Mouse (Mus musculus): Measurements from ENCODE around the gene Vmn2r89.
"Not testable (repeated sequence)": the region's sequence is repeated elsewhere in the genome, so short reads cannot be mapped to it uniquely, and the experiment has no call there.

Gene Vmn2r89

DNA sequence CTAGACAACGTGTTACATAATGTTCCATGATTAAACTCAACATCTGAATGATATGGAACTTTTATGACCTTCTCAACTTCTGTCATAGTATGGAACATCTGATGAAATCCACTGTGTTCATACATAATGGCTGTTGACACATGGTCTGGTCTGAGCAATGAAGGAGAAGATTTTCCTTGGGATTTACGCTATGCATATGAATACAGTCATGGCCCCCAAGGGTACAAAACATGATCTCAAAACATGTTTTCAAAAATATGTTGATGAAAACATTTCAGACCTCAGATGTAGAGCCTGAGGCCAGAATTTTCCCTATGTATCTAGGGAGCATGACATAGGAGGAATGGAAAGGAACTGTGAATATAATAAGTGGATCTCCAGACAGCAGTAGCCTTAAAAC, at the start of gene Vmn2r89:
Gene Vmn2r89 (plus strand): TSS at position 301 of the 400 bp plus-strand sequence.
- not testable (repeated sequence) for DNase-seq (ENCODE audit: low read depth, low spot score)

DNA sequence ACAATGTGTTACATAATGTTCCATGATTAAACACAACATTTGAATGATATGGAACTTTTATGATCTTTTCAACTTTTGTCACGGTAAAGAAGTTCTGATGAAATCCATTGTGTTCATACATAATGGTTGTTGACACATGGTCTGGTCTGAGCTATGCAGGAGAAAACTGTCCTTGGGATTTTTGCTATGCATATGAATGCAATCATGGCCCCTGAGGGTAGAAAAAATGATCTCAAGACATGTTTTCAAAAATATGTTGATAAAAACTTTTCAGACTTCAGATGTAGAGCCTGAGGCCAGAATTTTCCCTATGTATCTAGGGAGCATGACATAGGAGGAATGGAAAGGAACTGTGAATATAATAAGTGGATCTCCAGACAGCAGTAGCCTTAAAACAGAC, 41.1 kb upstream of the Vmn2r89 start, which contains the start of gene Vmn2r88:
Gene Vmn2r88 (plus strand): TSS at position 301 of the 400 bp plus-strand sequence.
- no peak for DNase-seq (ENCODE audit: low read depth, low spot score)

DNA sequence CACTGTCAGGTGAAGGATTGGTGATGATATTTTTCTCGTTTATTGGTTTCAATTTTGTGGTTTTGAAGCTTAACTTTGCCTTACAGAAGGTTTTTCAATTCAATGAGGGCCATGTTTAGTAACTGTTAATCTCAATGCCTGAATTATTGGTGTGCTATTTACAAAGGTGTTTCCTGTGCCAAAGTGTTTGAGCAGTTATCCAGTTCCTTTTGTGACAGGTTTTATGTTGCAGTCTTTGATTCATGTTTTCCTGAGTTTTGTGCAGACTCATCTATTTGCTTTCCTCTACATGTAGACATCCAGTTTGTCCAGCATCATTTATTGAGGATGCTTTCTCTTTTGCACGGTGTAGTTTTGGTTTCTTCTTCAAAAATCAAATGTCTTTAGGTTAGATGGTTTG, 27.8 kb upstream of the Vmn2r89 start:
- no peak for DNase-seq (ENCODE audit: low read depth, low spot score)

DNA sequence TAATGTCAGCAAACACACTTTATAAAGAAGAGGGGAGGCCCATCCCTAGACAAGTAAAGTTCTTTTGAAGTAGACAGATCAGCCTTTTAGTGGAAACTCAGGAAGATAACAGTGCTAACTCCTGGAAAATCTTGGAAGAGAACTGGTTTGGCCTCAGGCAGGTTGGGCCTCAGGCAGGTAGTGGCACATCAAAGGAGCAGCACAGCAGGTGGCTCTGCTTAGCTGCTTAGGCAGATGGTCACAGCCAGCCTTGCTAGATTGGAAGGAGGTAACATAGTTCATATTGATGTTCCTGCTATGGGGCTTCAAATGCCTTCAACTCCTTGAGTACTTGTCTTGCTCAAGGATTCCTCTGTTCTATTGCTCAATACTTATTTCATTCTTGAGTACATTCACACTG, 21.5 kb upstream of the Vmn2r89 start:
- not testable (repeated sequence) for DNase-seq (ENCODE audit: low read depth, low spot score)

DNA sequence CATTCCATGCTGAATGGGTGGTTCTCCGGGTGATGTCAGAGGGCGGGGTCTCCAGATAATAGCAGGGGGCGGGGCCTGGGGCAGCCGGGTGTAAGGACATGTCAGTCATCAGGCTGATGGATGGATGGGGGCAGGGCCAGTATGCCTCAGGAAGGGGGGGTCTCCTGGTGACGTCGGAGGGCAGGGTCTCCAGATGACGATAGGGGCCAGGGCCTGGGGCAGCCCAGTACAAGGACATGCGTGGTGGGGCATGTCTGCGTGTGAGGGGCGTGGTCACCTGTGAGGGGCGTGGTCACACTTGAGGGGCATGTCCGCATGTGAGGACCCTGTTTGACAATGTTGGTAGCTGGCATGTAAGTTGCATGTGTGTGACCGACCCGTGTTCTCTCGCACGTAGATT, 17.1 kb upstream of the Vmn2r89 start:
- DNase-seq (ENCODE audit: low read depth, low spot score), result no peak

DNA sequence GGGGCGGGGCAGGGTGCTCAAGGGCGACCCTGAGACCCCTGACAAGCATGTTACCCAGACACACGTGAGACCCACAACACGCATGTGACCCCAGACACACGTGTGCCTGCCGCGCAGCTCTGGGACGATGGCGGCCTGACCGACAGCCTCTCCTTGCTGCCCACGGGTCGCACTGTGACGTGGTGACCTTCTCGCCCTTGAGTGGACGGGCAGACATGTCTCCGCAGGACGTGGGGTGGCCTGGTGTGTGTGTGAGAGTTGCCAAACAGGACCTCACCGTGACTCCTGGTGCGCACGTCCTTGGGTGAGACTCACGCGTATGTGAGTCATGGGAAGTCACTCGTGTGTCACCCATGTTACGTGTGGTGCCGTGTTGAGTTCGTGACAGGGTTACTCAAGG, 16.6 kb upstream of the Vmn2r89 start:
- DNase-seq (ENCODE audit: low read depth, low spot score), result no peak

DNA sequence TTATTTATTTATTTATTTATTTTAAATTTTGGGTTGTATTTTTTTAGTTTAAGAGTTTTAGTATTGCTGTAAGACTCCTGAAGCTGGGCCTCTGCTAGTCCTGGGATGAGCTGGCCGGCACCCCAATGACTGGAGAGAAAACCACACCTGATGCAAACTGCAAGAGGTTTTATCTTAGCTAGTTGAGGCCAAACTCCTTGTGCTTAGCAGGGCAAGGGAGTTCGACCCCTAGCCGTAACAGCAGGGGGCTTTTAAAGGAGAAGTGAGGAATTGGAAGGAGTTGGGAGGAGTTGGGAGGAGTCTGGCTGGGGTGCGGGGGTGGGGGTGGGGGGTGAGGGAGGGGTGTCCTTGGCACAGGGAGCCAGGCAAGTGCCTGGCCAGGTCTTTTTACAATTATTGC, 12.7 kb upstream of the Vmn2r89 start:
- DNase-seq (ENCODE audit: low read depth, low spot score), result no peak

DNA sequence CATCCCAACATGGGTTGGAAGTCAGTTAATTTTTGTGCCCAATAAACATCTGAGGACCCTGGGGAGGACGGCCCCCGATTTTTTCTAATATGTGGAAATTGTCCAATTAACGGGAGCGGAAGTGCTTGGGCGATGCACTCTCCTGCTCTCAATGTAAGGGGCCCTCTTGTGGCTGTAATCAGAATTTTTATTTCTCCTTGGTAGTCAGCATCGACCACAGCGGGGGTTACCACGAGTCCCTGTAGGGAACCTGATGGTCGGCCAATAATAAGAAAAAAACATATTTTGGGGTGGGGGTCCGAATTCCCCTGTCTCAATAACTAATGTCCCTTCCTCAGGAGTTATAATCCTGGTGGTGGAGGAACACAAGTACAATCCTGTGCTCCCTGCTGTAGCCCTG, 28.6 kb downstream of the Vmn2r89 start:
- DNase-seq (ENCODE audit: low read depth, low spot score), result not testable (repeated sequence)

DNA sequence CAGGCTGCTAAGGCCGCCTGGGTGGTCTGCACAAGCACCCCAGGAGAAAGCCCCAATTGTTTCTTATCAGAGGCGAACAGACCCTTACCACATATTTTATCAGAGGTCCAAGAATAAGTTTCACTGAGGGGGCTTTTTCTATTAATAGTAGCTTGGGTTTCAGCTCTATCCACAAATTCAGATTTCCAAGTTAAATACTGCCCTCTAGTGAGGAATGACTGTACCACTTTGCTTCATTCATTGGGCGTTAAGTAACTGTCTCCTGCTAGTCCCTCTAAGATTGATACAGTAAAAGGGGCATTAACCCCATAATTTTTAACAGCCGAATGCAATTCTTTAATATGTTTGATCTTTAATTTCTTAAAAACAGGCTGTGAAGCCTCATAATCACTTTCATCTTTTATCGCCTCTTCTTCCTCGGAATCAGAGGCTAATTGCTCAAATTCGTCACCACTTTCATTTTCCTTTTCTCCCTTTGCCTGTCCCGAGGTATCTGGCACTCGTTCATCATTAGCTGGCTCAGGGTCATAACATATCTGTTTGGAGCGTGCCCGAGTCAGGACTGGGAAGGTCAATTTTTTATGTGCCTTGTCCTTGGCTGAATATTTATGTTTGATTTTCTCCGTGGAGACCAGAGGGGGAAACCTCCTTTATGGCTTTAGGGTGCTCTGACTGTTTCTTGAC, 29.8 kb downstream of the Vmn2r89 start:
- DNase-seq (ENCODE audit: low read depth, low spot score), result not testable (repeated sequence)

DNA sequence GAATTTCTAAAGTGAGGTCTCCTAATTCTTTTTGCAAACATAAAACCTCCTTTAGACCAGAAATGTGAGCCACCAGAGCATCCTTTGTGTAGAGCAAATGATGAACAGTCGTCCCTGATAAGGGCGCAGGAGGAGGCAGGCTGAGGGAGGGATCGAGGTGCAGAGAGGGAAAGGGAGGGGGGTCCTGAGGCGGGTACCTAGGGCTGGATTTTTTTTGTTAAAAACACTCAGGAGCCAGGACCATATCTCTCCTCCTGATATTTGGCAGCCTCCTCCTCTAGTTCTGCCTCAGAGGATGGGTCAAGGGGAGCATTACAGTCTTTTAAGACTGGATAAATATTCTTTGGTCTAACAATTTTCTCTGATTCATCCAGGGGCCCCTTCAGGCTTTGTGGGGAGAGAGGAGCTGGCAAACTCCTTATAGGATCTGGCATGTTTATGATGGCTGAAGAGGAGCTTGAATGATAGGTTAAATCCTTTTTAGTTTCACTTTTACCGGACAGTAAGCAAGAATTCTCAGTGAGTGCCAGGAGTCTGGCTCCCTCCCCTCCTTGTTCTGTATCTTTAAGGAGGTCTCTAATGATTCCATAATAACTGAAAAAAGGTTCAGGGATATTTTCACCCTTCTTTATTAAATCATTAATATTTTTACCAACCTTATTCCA, 30.5 kb downstream of the Vmn2r89 start:
- no peak for DNase-seq (ENCODE audit: low read depth, low spot score)

DNA sequence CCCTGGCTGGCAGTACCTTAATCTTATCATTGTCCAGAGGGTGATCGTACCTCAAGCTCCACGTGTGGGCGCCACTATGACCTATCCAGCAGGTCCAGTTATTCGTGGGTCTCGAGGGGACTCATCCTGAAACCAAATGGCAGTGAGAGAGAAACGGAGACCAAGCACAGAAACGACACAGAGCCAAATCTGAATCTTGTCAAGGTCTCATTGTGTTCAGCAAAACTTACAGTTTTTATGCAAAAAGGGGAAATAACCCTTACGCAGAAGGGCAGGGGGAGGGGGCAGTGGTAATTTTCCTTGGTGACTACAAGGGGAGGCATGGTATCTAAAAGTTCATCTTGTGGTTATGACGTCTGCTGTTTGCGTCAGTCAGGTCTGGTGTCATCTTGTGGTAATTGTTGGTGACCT, 31.3 kb downstream of the Vmn2r89 start:
- not testable (repeated sequence) for DNase-seq (ENCODE audit: low read depth, low spot score)

DNA sequence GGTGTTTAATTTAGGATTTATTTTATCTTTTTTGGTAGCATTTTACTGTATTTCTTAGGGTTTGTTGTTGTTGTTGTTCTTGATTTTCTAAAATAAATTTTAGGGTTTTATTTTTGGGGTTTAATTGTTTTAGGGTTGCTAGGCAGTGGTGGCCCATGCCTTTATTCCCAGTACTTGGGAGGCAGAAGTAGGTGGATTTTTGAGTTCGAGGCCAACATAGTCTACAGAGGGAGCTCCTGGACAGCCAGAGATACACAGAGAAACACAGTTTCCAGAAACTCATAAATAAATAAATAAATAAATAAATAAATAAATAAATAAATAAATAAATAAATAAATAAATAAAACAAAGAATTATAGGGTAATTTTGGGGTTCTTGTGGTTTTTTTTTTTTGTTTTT, 32.0 kb downstream of the Vmn2r89 start:
- DNase-seq (ENCODE audit: low read depth, low spot score), result no peak

DNA sequence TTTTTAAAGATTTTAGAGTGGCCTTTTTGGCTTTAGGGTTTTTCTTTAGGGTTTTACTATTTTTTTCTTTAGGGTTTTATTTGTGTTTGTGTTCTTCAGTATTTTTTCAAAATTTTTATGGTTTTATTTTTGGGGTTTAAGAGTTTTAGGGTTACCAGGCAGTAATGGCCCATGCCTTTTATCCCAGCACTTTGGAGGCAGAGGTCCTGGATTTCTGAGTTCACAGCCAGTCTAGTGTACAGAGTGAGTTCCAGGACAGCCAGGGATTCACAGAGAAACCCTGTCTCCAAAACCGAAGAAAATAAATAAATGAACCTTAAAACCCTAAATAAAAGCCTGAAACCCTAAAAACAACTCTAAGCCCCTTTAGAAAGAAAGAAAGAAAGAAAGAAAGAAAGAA, 34.5 kb downstream of the Vmn2r89 start:
- no peak for DNase-seq (ENCODE audit: low read depth, low spot score)

DNA sequence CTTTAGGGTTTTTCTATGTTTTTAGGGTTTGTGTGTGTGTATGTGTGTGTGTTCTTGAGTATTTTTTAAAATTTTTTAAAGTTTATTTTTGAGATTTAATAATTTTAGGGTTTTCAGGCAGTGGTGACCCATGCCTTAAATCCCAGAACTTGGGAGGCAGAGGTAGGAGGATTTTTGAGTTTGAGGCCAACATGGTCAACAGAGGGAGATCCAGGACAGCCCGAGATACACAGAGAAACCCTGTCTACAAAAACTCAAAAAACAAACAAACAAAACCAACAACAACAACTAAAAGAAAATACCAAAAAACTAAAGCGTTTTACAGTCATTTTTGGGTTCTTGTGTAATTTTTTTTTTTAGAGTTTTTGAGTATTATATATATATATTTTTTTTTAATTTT, 44.1 kb downstream of the Vmn2r89 start:
- DNase-seq (ENCODE audit: low read depth, low spot score), result no peak

DNA sequence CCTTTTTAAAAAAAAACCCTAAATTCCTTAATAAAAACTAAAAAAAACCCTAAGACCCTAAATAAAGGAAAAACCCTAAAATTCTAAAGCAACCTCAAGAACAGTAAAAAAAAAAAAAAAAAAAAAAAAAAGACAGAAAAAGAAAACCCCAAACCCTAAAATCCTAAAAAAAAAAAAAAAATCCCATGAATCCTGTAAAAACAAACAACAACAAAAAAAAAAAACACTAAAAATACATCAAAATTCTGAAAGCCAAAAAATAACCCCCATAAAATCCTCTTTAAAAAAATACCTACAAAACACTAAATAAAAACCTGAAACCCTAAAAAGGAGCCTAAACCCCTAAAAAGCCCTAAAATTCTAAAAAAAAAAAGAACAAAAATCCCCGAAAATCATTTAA, 45.3 kb downstream of the Vmn2r89 start:
- DNase-seq (ENCODE audit: low read depth, low spot score), result no peak

DNA sequence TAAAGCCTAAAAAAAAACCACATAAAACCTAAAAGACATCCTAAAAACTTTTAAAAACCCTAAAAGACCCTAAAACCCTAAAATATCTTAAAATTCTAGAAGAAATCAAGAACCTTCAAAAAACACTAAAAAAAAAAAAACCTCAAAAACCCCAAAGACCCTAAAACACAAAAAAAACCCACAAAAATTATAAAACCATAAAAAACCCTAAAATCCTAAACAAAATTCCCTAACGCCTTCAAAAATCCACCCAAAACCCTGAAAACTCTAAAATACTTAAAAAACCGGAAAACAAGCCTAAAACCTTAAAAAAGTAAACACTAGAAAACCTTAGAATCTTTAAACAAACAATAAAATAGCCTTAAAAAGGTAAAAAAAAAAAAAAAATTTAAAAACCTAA, 46.3 kb downstream of the Vmn2r89 start:
- no peak for DNase-seq (ENCODE audit: low read depth, low spot score)

DNA sequence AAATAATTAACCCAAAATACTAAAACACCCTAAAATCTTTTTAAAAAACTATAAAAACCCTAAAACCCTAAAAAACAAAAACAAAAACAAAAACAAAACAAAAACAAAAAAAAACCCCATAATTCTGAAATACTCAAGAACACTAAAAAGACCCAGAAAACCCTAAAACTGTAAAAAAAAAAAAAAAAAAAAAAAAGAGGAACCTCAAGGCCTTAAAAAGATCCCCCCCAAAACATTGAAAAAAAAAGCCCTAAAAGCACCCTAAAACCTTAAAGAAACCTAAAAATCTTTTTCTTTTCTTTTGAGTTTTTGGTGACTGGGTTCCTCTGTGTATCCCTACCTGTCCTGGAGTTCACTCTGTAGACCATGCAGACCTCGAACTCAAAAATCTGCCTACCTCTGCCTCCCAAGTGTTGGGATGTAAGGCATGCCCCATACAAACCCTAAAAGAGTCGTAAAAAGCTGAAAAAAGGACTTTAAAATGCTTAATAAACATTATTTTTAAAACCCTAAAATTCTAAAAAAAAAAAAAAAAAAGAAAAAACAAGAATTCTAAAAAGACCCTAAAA, 48.1 kb downstream of the Vmn2r89 start:
- DNase-seq (ENCODE audit: low read depth, low spot score), result no peak

DNA sequence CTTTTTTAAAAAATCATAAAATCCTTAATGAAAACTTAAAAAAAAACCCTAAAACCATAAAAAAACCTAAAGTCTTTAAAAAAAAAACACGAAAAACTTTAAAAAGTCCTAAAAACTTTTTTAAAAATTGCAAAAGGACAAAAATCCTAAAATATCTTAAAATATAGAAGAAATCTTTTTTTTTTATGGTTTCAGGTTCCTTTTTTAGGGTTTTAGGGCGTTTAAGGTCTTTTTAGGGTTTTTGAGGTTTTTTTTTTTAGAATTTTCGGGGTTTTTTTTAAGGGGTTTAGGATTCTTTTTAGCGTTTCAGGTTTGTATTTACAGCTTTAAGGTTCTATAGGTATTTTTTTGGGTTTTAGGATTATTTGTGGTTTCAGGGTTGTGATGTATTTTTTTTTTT, 48.8 kb downstream of the Vmn2r89 start:
- no peak for DNase-seq (ENCODE audit: low read depth, low spot score)

DNA sequence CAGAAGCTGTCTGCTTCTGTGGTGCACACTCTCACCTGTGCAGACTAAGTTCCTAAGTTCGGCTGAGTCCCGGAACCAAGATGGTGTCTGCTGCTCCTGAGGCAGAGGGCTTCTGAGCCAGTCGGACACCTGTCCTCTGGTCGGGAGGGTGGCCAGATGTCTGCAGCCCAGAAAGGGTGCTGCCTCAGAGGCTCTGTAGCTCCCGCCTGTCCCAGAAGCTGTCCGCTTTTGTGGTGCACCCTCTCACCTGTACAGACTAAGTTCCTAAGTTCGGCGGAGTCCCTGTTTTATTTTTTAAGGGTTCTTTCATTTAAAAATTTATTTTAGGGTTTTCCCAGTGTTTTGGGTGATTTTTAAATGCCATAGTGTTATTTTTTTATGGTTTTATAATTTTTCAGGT, 55.8 kb downstream of the Vmn2r89 start:
- DNase-seq (ENCODE audit: low read depth, low spot score), result no peak
